Comparison of ENCODE assay signal across 8 mouse cellular contexts in the genomic region with DNA sequence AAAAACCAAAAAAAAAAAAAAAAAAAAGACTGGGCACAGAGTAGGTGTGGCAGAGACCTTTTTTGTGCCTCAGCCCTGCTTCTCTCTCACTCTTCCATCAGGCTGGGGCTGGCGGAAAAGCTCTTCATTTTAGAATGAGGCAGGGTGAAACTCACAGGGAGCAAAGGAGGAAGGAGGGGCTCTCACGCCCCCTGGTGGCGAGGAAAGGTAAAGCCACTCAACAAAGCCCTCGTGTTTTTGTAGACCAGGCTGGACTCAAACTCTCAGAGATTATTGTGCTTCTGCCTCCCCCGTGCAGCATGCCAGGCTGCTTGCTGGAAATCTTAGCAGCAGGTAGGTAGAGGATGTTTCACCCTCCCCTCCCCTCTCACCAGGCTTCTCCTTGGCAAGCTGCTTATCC. TPM values are rescaled to one million over a fixed set of nuclear protein-coding genes. Genes with fewer than 3 reads are reported as not detected.
DNase-seq lines count a peak whose midpoint lies in the region; ATAC-seq and TF ChIP-seq lines count a peak whose summit lies in the region.

No protein-coding gene starts in this region.

- peak; percentile 78 for TF ChIP-seq CTCF in forebrain, postnatal 0 days (IDR thresholded peaks at IDR 0.05; ENCODE audit: low read depth)
- peak; percentile 78 for TF ChIP-seq CTCF in lung, embryonic 14.5 days (IDR thresholded peaks at IDR 0.05; ENCODE audit: low read depth)
- peak; percentile 90 for TF ChIP-seq CTCF in spleen, adult 2 months (IDR thresholded peaks at IDR 0.05; ENCODE audit: extremely low read depth, insufficient read depth, insufficient read length, insufficient replicate concordance)

- H3K4me2 ChIP-seq in forebrain, postnatal 0 days (ENCODE audit: low read depth), result no peak overlapping the region
- H3K4me2 ChIP-seq in forebrain, embryonic 16.5 days (ENCODE audit: low read length), result no peak overlapping the region
- H3K4me2 ChIP-seq in lung, embryonic 14.5 days, result no peak overlapping the region

- ATAC-seq in forebrain, postnatal 0 days, result peak; percentile 13; the same call in 1 of the 2 replicates
- ATAC-seq in forebrain, embryonic 16.5 days, result no peak
- no peak for ATAC-seq in lung, embryonic 14.5 days (ENCODE audit: insufficient read depth)

- H3K9ac ChIP-seq in forebrain, postnatal 0 days, result no peak overlapping the region
- no peak overlapping the region for H3K9ac ChIP-seq in forebrain, embryonic 16.5 days (replicated peaks; ENCODE audit: low read depth, low read length)
- H3K9ac ChIP-seq in lung, embryonic 14.5 days, result no peak overlapping the region

- peaks cover 68% of the 10 kb centered on the region for H3K36me3 ChIP-seq in forebrain, postnatal 0 days (ENCODE audit: insufficient read depth)
- H3K36me3 ChIP-seq in forebrain, embryonic 16.5 days (ENCODE audit: control insufficient read depth, insufficient read depth), result peaks cover 31% of the 10 kb centered on the region
- peaks cover 82% of the 10 kb centered on the region for H3K36me3 ChIP-seq in lung, embryonic 14.5 days (ENCODE audit: insufficient read depth)
- peaks cover 38% of the 10 kb centered on the region for H3K36me3 ChIP-seq in spleen, adult 2 months (ENCODE audit: control insufficient read depth, insufficient read depth, low read length)

- H3K4me3 ChIP-seq in forebrain, postnatal 0 days (ENCODE audit: low read depth, low read length), result no peak overlapping the region
- H3K4me3 ChIP-seq in forebrain, embryonic 16.5 days (replicated peaks; ENCODE audit: low read length), result no peak overlapping the region
- H3K4me3 ChIP-seq in lung, embryonic 14.5 days (ENCODE audit: low read depth, low read length), result no peak overlapping the region
- H3K4me3 ChIP-seq in spleen, adult 2 months (ENCODE audit: extremely low read depth, insufficient read depth, insufficient read length), result no peak overlapping the region

- H3K9me3 ChIP-seq in forebrain, postnatal 0 days (ENCODE audit: low read length), result no peaks in the 10 kb centered on the region
- H3K9me3 ChIP-seq in forebrain, embryonic 16.5 days (ENCODE audit: control insufficient read depth, low read length), result no peaks in the 10 kb centered on the region
- no peaks in the 10 kb centered on the region for H3K9me3 ChIP-seq in lung, embryonic 14.5 days (ENCODE audit: low read depth, low read length)

- H3K27ac ChIP-seq in forebrain, postnatal 0 days (ENCODE audit: low read depth, low read length), result no peak overlapping the region
- H3K27ac ChIP-seq in forebrain, embryonic 16.5 days (ENCODE audit: low read length), result no peak overlapping the region
- no peak overlapping the region for H3K27ac ChIP-seq in lung, embryonic 14.5 days (ENCODE audit: low read depth)
- H3K27ac ChIP-seq in spleen, adult 2 months (ENCODE audit: insufficient read depth, low read length), result no peak overlapping the region

- peak; percentile 59 for DNase-seq in forebrain, postnatal 0 days
- DNase-seq in 416B (ENCODE audit: low read depth) (peak; percentile 67), ZHBTc4 (ENCODE audit: low read depth, low spot score) (peak; percentile 82)
- DNase-seq in cerebellum, postnatal 25 days, result peak; percentile 76 to 81
- DNase-seq in induced T-regulatory cell, adult 2 months (ENCODE audit: low read depth), result peak; percentile 81
- peak; percentile 55 for DNase-seq in lung, embryonic 14.5 days
- peak; percentile 37 to 58 for DNase-seq in spleen, adult 2 months (ENCODE audit: low read depth in 1 of 2, low spot score in 2 of 2)

- no peak for TF ChIP-seq POLR2A in spleen, adult 2 months (IDR thresholded peaks at IDR 0.05; ENCODE audit: low read depth, low read length)

- 45% methylated on average over 5 of the region's 5 CpGs for WGBS in forebrain, postnatal 0 days
- 56% methylated on average over 5 of the region's 5 CpGs for WGBS in forebrain, embryonic 16.5 days
- WGBS in lung, embryonic 14.5 days, result 62% methylated on average over 5 of the region's 5 CpGs
- WGBS in spleen, adult 2 months, result 25% methylated on average over 5 of the region's 5 CpGs

- no peaks in the 10 kb centered on the region for H3K4me1 ChIP-seq in forebrain, postnatal 0 days (ENCODE audit: insufficient read depth)
- no peaks in the 10 kb centered on the region for H3K4me1 ChIP-seq in forebrain, embryonic 16.5 days (replicated peaks; ENCODE audit: control insufficient read depth, insufficient read depth, low read length)
- H3K4me1 ChIP-seq in lung, embryonic 14.5 days (ENCODE audit: insufficient read depth), result no peaks in the 10 kb centered on the region
- H3K4me1 ChIP-seq in spleen, adult 2 months (ENCODE audit: control insufficient read depth, insufficient read depth, insufficient read length), result no peaks in the 10 kb centered on the region

- no peaks in the 10 kb centered on the region for H3K27me3 ChIP-seq in forebrain, postnatal 0 days (ENCODE audit: insufficient read depth, low read length)
- H3K27me3 ChIP-seq in forebrain, embryonic 16.5 days (replicated peaks; ENCODE audit: control insufficient read depth, insufficient read depth, low read length), result no peaks in the 10 kb centered on the region
- H3K27me3 ChIP-seq in lung, embryonic 14.5 days (ENCODE audit: insufficient read depth, low read length), result no peaks in the 10 kb centered on the region
- no peaks in the 10 kb centered on the region for H3K27me3 ChIP-seq in spleen, adult 2 months (ENCODE audit: control insufficient read depth, insufficient read depth, low read length)

RNA-seq across cellular contexts. Expression of a gene that starts 7.3 kb away (rescaled TPM):
- 3.1 and 3.5 TPM in 2 replicates for total RNA-seq in forebrain, postnatal 0 days (2014; rRNA removed)
- polyA plus RNA-seq in forebrain, postnatal 0 days (2015; fragmentation: Nextera tagmentation; extraction: Ambion mirVana), result 4.4 and 5.0 TPM in 2 replicates
- 5.4 and 5.6 TPM in 2 replicates for polyA plus RNA-seq in forebrain, embryonic 16.5 days (2015; fragmentation: Nextera tagmentation; extraction: Ambion mirVana)
- 61.2 and 67.5 TPM in 2 replicates for polyA plus RNA-seq in lung, embryonic 14.5 days (2014; fragmentation: Nextera tagmentation; extraction: Ambion mirVana)
- polyA plus RNA-seq in spleen, adult 2 months (2012; rRNA removed), result 17.2 and 19.5 TPM in 2 replicates

RNA-seq across cellular contexts. Expression of a gene that starts 28.8 kb away (rescaled TPM):
- total RNA-seq in forebrain, postnatal 0 days (2014; rRNA removed), result 117 and 189 TPM in 2 replicates
- 143 and 154 TPM in 2 replicates for polyA plus RNA-seq in forebrain, postnatal 0 days (2015; fragmentation: Nextera tagmentation; extraction: Ambion mirVana)
- 139 and 141 TPM in 2 replicates for polyA plus RNA-seq in forebrain, embryonic 16.5 days (2015; fragmentation: Nextera tagmentation; extraction: Ambion mirVana)
- polyA plus RNA-seq in lung, embryonic 14.5 days (2014; fragmentation: Nextera tagmentation; extraction: Ambion mirVana), result 184 and 187 TPM in 2 replicates
- polyA plus RNA-seq in spleen, adult 2 months (2012; rRNA removed), result 147 and 203 TPM in 2 replicates

RNA-seq across cellular contexts. Expression of a gene that starts 52.5 kb away (rescaled TPM):
- 813 and 1,238 TPM in 2 replicates for total RNA-seq in forebrain, postnatal 0 days (2014; rRNA removed)
- polyA plus RNA-seq in forebrain, postnatal 0 days (2015; fragmentation: Nextera tagmentation; extraction: Ambion mirVana), result 2,478 and 2,732 TPM in 2 replicates
- 1,473 and 1,544 TPM in 2 replicates for polyA plus RNA-seq in forebrain, embryonic 16.5 days (2015; fragmentation: Nextera tagmentation; extraction: Ambion mirVana)
- 909 and 927 TPM in 2 replicates for polyA plus RNA-seq in lung, embryonic 14.5 days (2014; fragmentation: Nextera tagmentation; extraction: Ambion mirVana)
- 210 and 358 TPM in 2 replicates for polyA plus RNA-seq in spleen, adult 2 months (2012; rRNA removed)
